Mouse (Mus musculus) heart, embryonic 12.5 days (tissue): ENCODE results near the gene Ltb4r2. TPM values are rescaled to one million over a fixed set of nuclear protein-coding genes. Genes with fewer than 3 reads are reported as not detected.
"Not testable (repeated sequence)": the region's sequence is repeated elsewhere in the genome, so short reads cannot be mapped to it uniquely, and the experiment has no call there.

ENCODE experiments used
- ATAC-seq: fragments of 200-750 bp; cut with Nextera tagmentation; 2 replicates; pipeline ENCODE4 v1.8.0; 2017; ENCODE audit warnings: moderate TSS enrichment, moderate library complexity; ENCODE audit not compliant: insufficient number of reproducible peaks, low FRiP score
- H3K27ac ChIP-seq: fragments of 300-500 bp; sonication (generic); 2 replicates; pipeline ENCODE4 v1.5.1; 2016; ENCODE audit warnings: mild to moderate bottlenecking, moderate library complexity; ENCODE audit not compliant: poor library complexity, severe bottlenecking
- H3K27me3 ChIP-seq: fragments of 300-500 bp; sonication (generic); replicated peaks from 2 replicates; pipeline ENCODE4 v1.6.1; 2016; ENCODE audit warnings: mild to moderate bottlenecking, moderate library complexity
- H3K36me3 ChIP-seq: fragments of 300-500 bp; sonication (generic); 2 replicates; pipeline ENCODE4 v1.6.1; 2016; ENCODE audit warnings: mild to moderate bottlenecking, moderate library complexity
- H3K4me1 ChIP-seq: fragments of 300-500 bp; sonication (generic); replicated peaks from 2 replicates; pipeline ENCODE4 v1.6.1; 2016; ENCODE audit warnings: mild to moderate bottlenecking
- H3K4me2 ChIP-seq: fragments of 300-500 bp; sonication (generic); 2 replicates; pipeline ENCODE4 v1.6.1; 2016; ENCODE audit warnings: mild to moderate bottlenecking, moderate library complexity
- H3K4me3 ChIP-seq: fragments of 300-500 bp; sonication (generic); 2 replicates; pipeline ENCODE4 v1.5.1; 2016; ENCODE audit warnings: mild to moderate bottlenecking
- H3K9ac ChIP-seq: fragments of 300-500 bp; sonication (generic); 2 replicates; pipeline ENCODE4 v1.6.1; 2016; ENCODE audit warnings: mild to moderate bottlenecking, moderate library complexity
- H3K9me3 ChIP-seq: fragments of 300-500 bp; sonication (generic); replicated peaks from 2 replicates; pipeline ENCODE4 v1.6.1; 2016; ENCODE audit warnings: mild to moderate bottlenecking, moderate library complexity
- WGBS: fragments of 180-500 bp; shearing (Covaris S2); methylation state at CpG from one replicate; pipeline ENCODE4 v1.1.7; 2016; 5-methylcytosine and 5-hydroxymethylcytosine counted together
- polyA plus RNA-seq: library from polyadenylated mRNA; unstranded; fragments of >200 nt; fragmentation: Nextera tagmentation; extraction: Ambion mirVana; gene quantifications from 2 replicates; pipeline ENCODE4 v1.2.1, GENCODE M21; 2016

The Ltb4r2 gene
- polyA plus RNA-seq, 1 experiment from 2014 or later = 0.54 TPM

- 0 out of 2 replicates have a peak, but pooled peaks cover 15% of the 10 kb centered on the region for H3K27me3 ChIP-seq
- H3K4me1 ChIP-seq = no peaks in the 10 kb centered on the region
- WGBS = 64% methylated on average over 3 of the region's 3 CpGs
- no peak overlapping the region for H3K4me2 ChIP-seq
- peaks cover 26% of the 10 kb centered on the region for H3K36me3 ChIP-seq
- H3K9ac ChIP-seq = no peak overlapping the region
- no peak overlapping the region for H3K4me3 ChIP-seq
- ATAC-seq = no peak
- H3K9me3 ChIP-seq = no peaks in the 10 kb centered on the region
- H3K27ac ChIP-seq = no peak overlapping the region
Observed at GRCm38 (mm10) chr14:55735334-55735733, 25.9 kb upstream of the Ltb4r2 start.

GRCm38 (mm10) chr14:55735758-55736157, 25.5 kb upstream of the Ltb4r2 start:
- Histone ChIP-seq H3K4me3 (no peak overlapping the region), H3K27me3 (0 out of 2 replicates have a peak, but pooled peaks cover 11% of the 10 kb centered on the region), H3K36me3 (peaks cover 30% of the 10 kb centered on the region), H3K27ac (no peak overlapping the region), H3K9ac (no peak overlapping the region), H3K4me1 (no peaks in the 10 kb centered on the region), H3K4me2 (no peak overlapping the region), H3K9me3 (no peaks in the 10 kb centered on the region)
- 79% methylated on average over 4 of the region's 4 CpGs for WGBS
- ATAC-seq = no peak

GRCm38 (mm10) chr14:55737086-55737687, 24.0 kb upstream of the Ltb4r2 start:
- H3K27ac ChIP-seq = no peak overlapping the region
- H3K27me3 ChIP-seq = 0 out of 2 replicates have a peak, but pooled peaks cover 5% of the 10 kb centered on the region
- 80% methylated on average over 9 of the region's 9 CpGs for WGBS
- no peaks in the 10 kb centered on the region for H3K4me1 ChIP-seq
- no peak overlapping the region for H3K4me2 ChIP-seq
- no peak overlapping the region for H3K9ac ChIP-seq
- no peaks in the 10 kb centered on the region for H3K9me3 ChIP-seq
- peaks cover 39% of the 10 kb centered on the region for H3K36me3 ChIP-seq
- no peak for ATAC-seq
- H3K4me3 ChIP-seq = no peak overlapping the region

GRCm38 (mm10) chr14:55743711-55744110, 17.5 kb upstream of the Ltb4r2 start:
- no peak overlapping the region; the same call in 1 of the 2 replicates for H3K9ac ChIP-seq
- 21% methylated on average over 10 of the region's 10 CpGs for WGBS
- H3K4me2 ChIP-seq = peak overlapping the region; percentile 26; the same call in 1 of the 2 replicates

GRCm38 (mm10) chr14:55745180-55745860, 15.9 kb upstream of the Ltb4r2 start, which contains the start of the genes Dhrs1 and Nop9:
Gene Dhrs1 (minus strand): TSS chr14:55745690.
Gene Nop9 (plus strand): TSS chr14:55745693.
- peak; percentile 88 for ATAC-seq
- Histone ChIP-seq H3K9ac (peak within 1 kb of the TSS; percentile 88), H3K27me3 (no peaks in the 10 kb centered on the region), H3K27ac (peak within 1 kb of the TSS; percentile 20; the same call in 1 of the 2 replicates), H3K4me1 (peaks cover 22% of the 10 kb centered on the region), H3K36me3 (peaks cover 35% of the 10 kb centered on the region), H3K4me2 (peak within 1 kb of the TSS; percentile 99), H3K9me3 (no peaks in the 10 kb centered on the region), H3K4me3 (peak within 1 kb of the TSS; percentile 84)
- WGBS = 1% methylated on average over 48 of the region's 48 CpGs

More at GRCm38 (mm10) chr14:55743711-55744110, 17.5 kb upstream of the Ltb4r2 start:
- Histone ChIP-seq H3K4me1 (peaks cover 22% of the 10 kb centered on the region), H3K27ac (no peak overlapping the region), H3K9me3 (no peaks in the 10 kb centered on the region), H3K36me3 (peaks cover 36% of the 10 kb centered on the region), H3K4me3 (no peak overlapping the region), H3K27me3 (no peaks in the 10 kb centered on the region)
- ATAC-seq = peak; percentile 37; the same call in 1 of the 2 replicates

- Histone ChIP-seq H3K9me3 (no peaks in the 10 kb centered on the region), H3K36me3 (peaks cover 34% of the 10 kb centered on the region), H3K4me3 (peak overlapping the region; percentile 84), H3K4me1 (peaks cover 22% of the 10 kb centered on the region), H3K9ac (peak overlapping the region; percentile 88), H3K27ac (peak overlapping the region; percentile 20; the same call in 1 of the 2 replicates), H3K27me3 (no peaks in the 10 kb centered on the region), H3K4me2 (peak overlapping the region; percentile 99)
- ATAC-seq = no peak
- WGBS = 0% methylated on average over 31 of the region's 31 CpGs
Observed at GRCm38 (mm10) chr14:55745861-55746237, 15.4 kb upstream of the Ltb4r2 start.

- no peak overlapping the region for H3K9ac ChIP-seq
- H3K4me1 ChIP-seq = peaks cover 22% of the 10 kb centered on the region
- peak overlapping the region; percentile 99; the same call in 1 of the 2 replicates for H3K4me2 ChIP-seq
- H3K27ac ChIP-seq = no peak overlapping the region
- no peaks in the 10 kb centered on the region for H3K27me3 ChIP-seq
- no peak overlapping the region for H3K4me3 ChIP-seq
- no peaks in the 10 kb centered on the region for H3K9me3 ChIP-seq
- WGBS = 89% methylated on average over 10 of the region's 10 CpGs
- ATAC-seq = no peak
- peaks cover 38% of the 10 kb centered on the region for H3K36me3 ChIP-seq
Observed at GRCm38 (mm10) chr14:55747051-55747847, 14.0 kb upstream of the Ltb4r2 start.

- Histone ChIP-seq H3K27me3 (peaks cover 18% of the 10 kb centered on the region), H3K36me3 (peaks cover 41% of the 10 kb centered on the region), H3K9me3 (no peaks in the 10 kb centered on the region), H3K4me1 (peaks cover 22% of the 10 kb centered on the region), H3K4me2 (peak overlapping the region; percentile 54), H3K4me3 (no peak overlapping the region), H3K9ac (peak overlapping the region; percentile 40; the same call in 1 of the 2 replicates), H3K27ac (0 out of 2 replicates have a peak overlapping the region, but pooled peaks have one; percentile 6)
- 34% methylated on average over 6 of the region's 6 CpGs for WGBS
- no peak for ATAC-seq
Observed at GRCm38 (mm10) chr14:55757566-55757965, 3.7 kb upstream of the Ltb4r2 start.

GRCm38 (mm10) chr14:55758363-55758784, 2.9 kb upstream of the Ltb4r2 start, which contains the start of gene Cideb:
Gene Cideb (minus strand): TSS chr14:55758458.
- peaks cover 18% of the 10 kb centered on the region for H3K27me3 ChIP-seq
- H3K9ac ChIP-seq = peak within 1 kb of the TSS; percentile 40; the same call in 1 of the 2 replicates
- peak within 1 kb of the TSS; percentile 14 for H3K4me3 ChIP-seq
- peak within 1 kb of the TSS; percentile 54 for H3K4me2 ChIP-seq
- peaks cover 33% of the 10 kb centered on the region for H3K36me3 ChIP-seq
- peaks cover 30% of the 10 kb centered on the region for H3K4me1 ChIP-seq
- WGBS = 10% methylated on average over 8 of the region's 8 CpGs
- H3K27ac ChIP-seq = 0 out of 2 replicates have a peak within 1 kb of the TSS, but pooled peaks have one; percentile 6
- H3K9me3 ChIP-seq = no peaks in the 10 kb centered on the region
- no peak for ATAC-seq

- Histone ChIP-seq H3K27me3 (peaks cover 23% of the 10 kb centered on the region), H3K4me2 (peak overlapping the region; percentile 64), H3K36me3 (peaks cover 15% of the 10 kb centered on the region), H3K4me3 (peak overlapping the region; percentile 18), H3K4me1 (peaks cover 34% of the 10 kb centered on the region)
- H3K9me3 ChIP-seq, H3K9ac ChIP-seq, H3K27ac ChIP-seq, ATAC-seq: not testable (repeated sequence)
- WGBS = 1% methylated on average over 6 of the region's 6 CpGs
Observed at GRCm38 (mm10) chr14:55760156-55760555, 1.1 kb upstream of the Ltb4r2 start.
